ENCODE assay signal across 9 mouse cellular contexts in the genomic region with DNA sequence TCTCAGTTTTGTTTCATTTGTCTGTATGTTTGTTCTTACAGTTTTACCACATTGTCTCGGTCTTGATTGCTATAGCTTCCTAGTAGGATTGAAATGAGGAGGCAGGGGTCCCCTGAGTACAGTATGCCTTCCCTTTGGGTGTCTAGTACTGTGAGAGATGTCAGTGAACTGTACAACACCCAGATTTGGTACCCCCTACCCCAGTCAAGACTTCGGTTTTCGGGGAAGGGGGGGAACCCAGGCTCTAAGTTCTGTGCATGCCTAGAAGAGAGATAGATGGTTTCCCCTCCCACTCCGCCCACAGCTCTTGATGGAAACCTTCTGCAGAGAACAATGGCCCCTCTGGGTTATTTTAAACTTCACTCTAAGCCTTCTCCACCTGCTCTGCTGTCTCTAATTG. TPM values are rescaled to one million over a fixed set of nuclear protein-coding genes. Genes with fewer than 3 reads are reported as not detected.
DNase-seq lines count a peak whose midpoint lies in the region; ATAC-seq lines count a peak whose summit lies in the region.
"Had no signal": no experiment of that assay in that cellular context is flagged by ENCODE, and none has a peak within 500 bp of the region (broad histone marks: within the 10 kb centered on the region; RNA-seq: fewer than 3 reads in every experiment).

Gene Ppp1r16b (plus strand): TSS at position 301 of the 400 bp plus-strand sequence.

- 0 out of 2 replicates have a peak within 1 kb of the TSS, but pooled peaks have one; percentile 2 for H3K27ac ChIP-seq in heart, embryonic 16.5 days (ENCODE audit: low read length)
- no peak within 1 kb of the TSS for H3K27ac ChIP-seq in heart, embryonic 11.5 days (ENCODE audit: low read depth, low read length)
- no peak within 1 kb of the TSS for H3K27ac ChIP-seq in neural tube, embryonic 14.5 days (ENCODE audit: low read depth, low read length)
- H3K27ac ChIP-seq: limb, embryonic 13.5 days had no signal

- DNase-seq in induced T-regulatory cell, adult 2 months (ENCODE audit: low read depth) = peak; percentile 36
- no peak for DNase-seq in right cerebral cortex, postnatal 25 days

- no peaks in the 10 kb centered on the region for H3K36me3 ChIP-seq in heart, embryonic 16.5 days (ENCODE audit: control insufficient read depth, insufficient read depth)
- no peaks in the 10 kb centered on the region for H3K36me3 ChIP-seq in heart, embryonic 11.5 days (ENCODE audit: control insufficient read depth, insufficient read depth, low read length)
- H3K36me3 ChIP-seq in megakaryocyte, embryonic 14.5 days (replicated peaks; ENCODE audit: low read length) = no peaks in the 10 kb centered on the region
- no peaks in the 10 kb centered on the region for H3K36me3 ChIP-seq in neural tube, embryonic 14.5 days (ENCODE audit: control insufficient read depth, insufficient read depth, low read length)
- H3K36me3 ChIP-seq: limb, embryonic 13.5 days had no signal

- no peaks in the 10 kb centered on the region for H3K9me3 ChIP-seq in heart, embryonic 16.5 days (replicated peaks; ENCODE audit: control insufficient read depth, low read length)
- H3K9me3 ChIP-seq in heart, embryonic 11.5 days (replicated peaks; ENCODE audit: control insufficient read depth, low read length) = no peaks in the 10 kb centered on the region
- no peaks in the 10 kb centered on the region for H3K9me3 ChIP-seq in megakaryocyte, embryonic 14.5 days
- H3K9me3 ChIP-seq in neural tube, embryonic 14.5 days (ENCODE audit: control insufficient read depth, low read length) = no peaks in the 10 kb centered on the region
- H3K9me3 ChIP-seq: limb, embryonic 13.5 days had no signal

- peaks cover 9% of the 10 kb centered on the region; the same call in 1 of the 2 replicates for H3K4me1 ChIP-seq in heart, embryonic 16.5 days (ENCODE audit: control insufficient read depth, insufficient read depth, low read length)
- H3K4me1 ChIP-seq in heart, embryonic 11.5 days (ENCODE audit: control insufficient read depth, insufficient read depth, low read length) = peaks cover 11% of the 10 kb centered on the region
- H3K4me1 ChIP-seq in megakaryocyte, embryonic 14.5 days = peaks cover 53% of the 10 kb centered on the region
- peaks cover 9% of the 10 kb centered on the region; the same call in 1 of the 2 replicates for H3K4me1 ChIP-seq in neural tube, embryonic 14.5 days (ENCODE audit: control insufficient read depth, insufficient read depth, low read length)

- ATAC-seq in heart, embryonic 16.5 days (replicated peaks; ENCODE audit: extremely low read depth, insufficient read depth, low FRiP score) = no peak
- ATAC-seq in heart, embryonic 11.5 days (replicated peaks; ENCODE audit: insufficient number of reproducible peaks, low FRiP score, low TSS enrichment) = no peak
- ATAC-seq in megakaryocyte, adult 5-6 weeks (ENCODE audit: poor library complexity, severe bottlenecking) = no peak
- ATAC-seq in neural tube, embryonic 14.5 days (ENCODE audit: low read depth) = no peak
- no peak for ATAC-seq in megakaryocyte-erythroid progenitor cell, adult 5-6 weeks (replicated peaks; ENCODE audit: low FRiP score, low TSS enrichment, poor library complexity, severe bottlenecking)

- 69% methylated on average over 4 of the region's 4 CpGs for WGBS in heart, embryonic 16.5 days
- WGBS in heart, embryonic 11.5 days (ENCODE audit: insufficient replicate concordance) = 68% methylated on average over 4 of the region's 4 CpGs
- WGBS in neural tube, embryonic 14.5 days = 77% methylated on average over 4 of the region's 4 CpGs

- peaks cover 31% of the 10 kb centered on the region for H3K27me3 ChIP-seq in heart, embryonic 16.5 days (ENCODE audit: control insufficient read depth, insufficient read depth, low read length)
- H3K27me3 ChIP-seq in heart, embryonic 11.5 days (ENCODE audit: control insufficient read depth, insufficient read depth, low read length) = peaks cover 35% of the 10 kb centered on the region
- peaks cover 66% of the 10 kb centered on the region for H3K27me3 ChIP-seq in megakaryocyte, embryonic 14.5 days (replicated peaks)
- H3K27me3 ChIP-seq in neural tube, embryonic 14.5 days (ENCODE audit: control insufficient read depth, insufficient read depth, low read length) = peaks cover 4% of the 10 kb centered on the region

- no peak within 1 kb of the TSS for H3K9ac ChIP-seq in heart, embryonic 16.5 days (ENCODE audit: low read length)
- no peak within 1 kb of the TSS for H3K9ac ChIP-seq in heart, embryonic 11.5 days (ENCODE audit: low read depth, low read length)
- H3K9ac ChIP-seq in neural tube, embryonic 14.5 days (replicated peaks; ENCODE audit: low read depth, low read length) = no peak within 1 kb of the TSS
- H3K9ac ChIP-seq: limb, embryonic 13.5 days had no signal

- no peak within 1 kb of the TSS; the same call in 1 of the 2 replicates for H3K4me2 ChIP-seq in heart, embryonic 16.5 days (ENCODE audit: low read depth, low read length)
- no peak within 1 kb of the TSS for H3K4me2 ChIP-seq in heart, embryonic 11.5 days
- H3K4me2 ChIP-seq in neural tube, embryonic 14.5 days (ENCODE audit: low read depth, low read length) = no peak within 1 kb of the TSS

- H3K4me3 ChIP-seq in heart, embryonic 16.5 days (ENCODE audit: low read length) = no peak within 1 kb of the TSS
- H3K4me3 ChIP-seq in heart, embryonic 11.5 days (ENCODE audit: low read depth, low read length) = no peak within 1 kb of the TSS
- peak within 1 kb of the TSS; percentile 91 for H3K4me3 ChIP-seq in megakaryocyte, embryonic 14.5 days (replicated peaks)
- H3K4me3 ChIP-seq in neural tube, embryonic 14.5 days (ENCODE audit: low read depth, low read length) = no peak within 1 kb of the TSS

RNA-seq across cellular contexts. Expression of gene Ppp1r16b, which starts in this region (rescaled TPM):
- 7.1 and 8.2 TPM in 2 replicates for polyA plus RNA-seq in heart, embryonic 16.5 days (2015; fragmentation: Nextera tagmentation; extraction: Ambion mirVana)
- polyA plus RNA-seq in heart, embryonic 11.5 days (2014; fragmentation: Nextera tagmentation; extraction: Ambion mirVana) = 4.5 TPM in 2 replicates
- 1.6 and 3.6 TPM in 2 replicates for polyA plus RNA-seq in megakaryocyte, embryonic 14.5 days (2012; ENCODE audit: insufficient read depth, low replicate concordance)
- total RNA-seq in megakaryocyte, adult 5-6 weeks (2015) = 0.58 and 0.98 TPM in 2 replicates
- 0.70 and 1.3 TPM in 2 replicates for total RNA-seq in megakaryocyte, adult 5-6 weeks (2017)
- polyA plus RNA-seq in neural tube, embryonic 14.5 days (2014; fragmentation: Nextera tagmentation; extraction: Ambion mirVana) = 18.2 and 28.1 TPM in 2 replicates
- 2.4 and 5.0 TPM in 2 replicates for total RNA-seq in megakaryocyte-erythroid progenitor cell, adult 5-6 weeks (2014; fragmentation: Nextera tagmentation)
- 0.04 and 1.6 TPM in 2 replicates for total RNA-seq in megakaryocyte-erythroid progenitor cell, adult 5-6 weeks (2017)
